Mouse (Mus musculus): ENCODE results near the gene Arhgap28. TPM values are rescaled to one million over a fixed set of nuclear protein-coding genes. Genes with fewer than 3 reads are reported as not detected.

Arhgap28 gene
- polyA plus RNA-seq, 1 experiment from 2014 or later, result 70.4 TPM

DNA sequence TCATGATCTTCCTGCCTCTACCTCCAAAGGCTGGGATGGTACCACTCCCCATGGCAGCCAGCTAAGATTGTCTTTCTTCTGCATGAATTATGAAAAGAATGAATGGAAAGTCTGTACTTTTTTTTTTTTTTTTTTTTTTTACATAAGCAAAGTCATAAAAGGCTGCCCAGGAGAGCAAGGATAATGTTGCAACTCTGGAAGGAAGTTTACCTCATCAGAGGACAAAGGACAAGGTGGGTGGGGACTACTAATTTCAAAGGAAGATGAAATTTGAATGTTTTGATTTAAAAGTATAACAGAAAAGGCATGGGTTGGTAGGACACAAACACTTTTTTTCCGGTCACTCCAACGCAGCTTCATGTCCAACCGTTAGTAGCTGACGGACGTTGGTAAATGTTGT, 107.5 kb downstream of the Arhgap28 start:
- ATAC-seq (ENCODE audit: insufficient read depth), result no peak
- Histone ChIP-seq H3K36me3 (ENCODE audit: insufficient read depth) (peaks cover 73% of the 10 kb centered on the region), H3K27me3 (ENCODE audit: insufficient read depth, low read length) (no peaks in the 10 kb centered on the region), H3K4me1 (ENCODE audit: insufficient read depth) (no peaks in the 10 kb centered on the region), H3K9me3 (ENCODE audit: low read depth, low read length) (no peaks in the 10 kb centered on the region), H3K4me2 (no peak overlapping the region), H3K27ac (ENCODE audit: low read depth) (no peak overlapping the region), H3K4me3 (ENCODE audit: low read depth, low read length) (no peak overlapping the region), H3K9ac (no peak overlapping the region)
- TF ChIP-seq CTCF (IDR thresholded peaks at IDR 0.05; ENCODE audit: low read depth), result no peak
- 80% methylated on average over 5 of the region's 5 CpGs for WGBS
- DNase-seq, result no peak

DNA sequence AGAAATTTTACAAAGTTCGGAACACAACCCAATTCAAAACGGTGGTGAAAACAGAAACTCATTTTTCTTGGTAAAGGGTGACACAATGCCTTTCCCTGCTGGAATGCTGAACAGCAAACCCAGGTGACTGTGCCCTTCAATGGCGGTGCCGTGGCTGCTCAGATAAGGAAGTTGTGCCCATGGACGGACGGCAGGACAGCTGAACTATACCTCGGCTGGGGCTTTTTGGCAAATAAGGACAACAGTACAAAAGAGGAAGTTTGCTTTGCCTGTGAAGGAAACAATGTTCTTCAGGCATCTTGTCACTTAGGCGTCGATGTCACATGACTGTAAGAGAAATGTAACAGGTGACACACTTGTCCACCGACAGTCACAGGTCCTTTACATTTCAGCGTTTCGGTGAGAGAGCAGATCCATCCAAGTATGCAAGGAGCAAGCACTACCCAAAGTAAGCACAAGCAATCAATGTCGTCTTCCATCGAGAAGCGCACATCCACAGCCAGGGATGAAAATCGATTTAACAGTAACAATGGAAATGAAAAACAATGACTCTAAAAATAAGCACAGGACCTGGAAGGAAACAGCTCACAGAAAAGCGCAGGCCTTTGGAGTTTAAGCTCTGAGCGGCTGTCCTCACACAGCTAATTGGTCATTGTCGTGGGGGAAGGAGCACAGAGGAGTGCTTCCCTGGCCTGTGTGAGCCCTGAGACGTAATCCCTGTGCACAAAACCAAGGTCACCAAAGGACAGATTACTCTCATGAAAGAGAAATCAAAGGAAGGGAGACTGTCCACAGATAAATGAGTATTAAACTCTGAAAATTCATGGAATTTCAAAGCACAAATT, 114.2 kb downstream of the Arhgap28 start:
- Histone ChIP-seq H3K36me3 (ENCODE audit: insufficient read depth) (peaks cover 45% of the 10 kb centered on the region), H3K27me3 (ENCODE audit: insufficient read depth, low read length) (no peaks in the 10 kb centered on the region), H3K4me3 (ENCODE audit: low read depth, low read length) (no peak overlapping the region), H3K27ac (ENCODE audit: low read depth) (peak overlapping the region; percentile 54), H3K9me3 (ENCODE audit: low read depth, low read length) (no peaks in the 10 kb centered on the region), H3K9ac (no peak overlapping the region), H3K4me2 (no peak overlapping the region), H3K4me1 (ENCODE audit: insufficient read depth) (no peaks in the 10 kb centered on the region)
- ATAC-seq (ENCODE audit: insufficient read depth), result peak; percentile 44; the same call in 1 of the 2 replicates
- TF ChIP-seq CTCF (IDR thresholded peaks at IDR 0.05; ENCODE audit: low read depth), result no peak
- peak; percentile 47 for DNase-seq
- WGBS, result 57% methylated on average over 20 of the region's 20 CpGs

- no peak for DNase-seq
- no peak overlapping the region for H3K4me3 ChIP-seq (ENCODE audit: low read depth, low read length)
- no peaks in the 10 kb centered on the region for H3K27me3 ChIP-seq (ENCODE audit: insufficient read depth, low read length)
- no peaks in the 10 kb centered on the region for H3K4me1 ChIP-seq (ENCODE audit: insufficient read depth)
- no peak overlapping the region for H3K4me2 ChIP-seq
- ATAC-seq (ENCODE audit: insufficient read depth), result no peak
- no peak overlapping the region for H3K27ac ChIP-seq (ENCODE audit: low read depth)
- H3K36me3 ChIP-seq (ENCODE audit: insufficient read depth), result peaks cover 44% of the 10 kb centered on the region
- no peaks in the 10 kb centered on the region for H3K9me3 ChIP-seq (ENCODE audit: low read depth, low read length)
- TF ChIP-seq CTCF (IDR thresholded peaks at IDR 0.05; ENCODE audit: low read depth), result no peak
- WGBS, result 84% methylated on average over 9 of the region's 9 CpGs
- H3K9ac ChIP-seq, result no peak overlapping the region
These were observed 115.8 kb downstream of the Arhgap28 start for GRCm38 (mm10) chr17:67888081-67888480.

DNA sequence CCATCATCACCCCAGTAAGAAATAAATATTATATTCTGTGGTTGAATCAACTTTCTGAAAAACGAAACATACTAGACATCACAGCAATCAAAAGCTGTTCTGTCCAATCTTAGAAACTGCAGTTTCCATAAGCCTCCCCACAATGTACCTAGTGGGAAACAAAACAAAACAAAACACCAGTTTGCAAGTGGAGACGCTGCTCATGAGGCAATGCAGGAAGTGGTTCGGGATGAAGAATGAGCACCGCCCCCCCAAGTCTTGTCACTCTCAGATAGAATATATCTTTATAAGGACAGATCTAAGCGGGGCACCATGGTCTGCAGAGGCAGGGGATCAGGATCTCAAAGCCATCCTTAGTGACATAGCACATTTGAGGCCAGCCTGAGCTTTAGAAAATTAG, 117.6 kb downstream of the Arhgap28 start:
- H3K4me2 ChIP-seq, result no peak overlapping the region
- H3K9ac ChIP-seq, result no peak overlapping the region
- DNase-seq (peak; percentile 32), ATAC-seq (ENCODE audit: insufficient read depth) (no peak)
- TF ChIP-seq CTCF (IDR thresholded peaks at IDR 0.05; ENCODE audit: low read depth), result no peak
- no peak overlapping the region for H3K4me3 ChIP-seq (ENCODE audit: low read depth, low read length)
- WGBS, result 66% methylated on average over 5 of the region's 5 CpGs
- H3K27me3 ChIP-seq (ENCODE audit: insufficient read depth, low read length), result no peaks in the 10 kb centered on the region
- H3K9me3 ChIP-seq (ENCODE audit: low read depth, low read length), result no peaks in the 10 kb centered on the region
- peaks cover 42% of the 10 kb centered on the region for H3K36me3 ChIP-seq (ENCODE audit: insufficient read depth)
- peak overlapping the region; percentile 47; the same call in 1 of the 2 replicates for H3K27ac ChIP-seq (ENCODE audit: low read depth)
- H3K4me1 ChIP-seq (ENCODE audit: insufficient read depth), result no peaks in the 10 kb centered on the region

GRCm38 (mm10) chr17:67877599-67877998, 126.3 kb downstream of the Arhgap28 start:
- ATAC-seq (ENCODE audit: insufficient read depth) (no peak), DNase-seq (no peak)
- H3K27ac ChIP-seq (ENCODE audit: low read depth), result no peak overlapping the region
- no peak overlapping the region for H3K4me2 ChIP-seq
- peaks cover 72% of the 10 kb centered on the region for H3K36me3 ChIP-seq (ENCODE audit: insufficient read depth)
- H3K4me3 ChIP-seq (ENCODE audit: low read depth, low read length), result no peak overlapping the region
- WGBS, result 69% methylated on average over 12 of the region's 12 CpGs
- TF ChIP-seq CTCF (IDR thresholded peaks at IDR 0.05; ENCODE audit: low read depth), result no peak
- H3K9ac ChIP-seq, result no peak overlapping the region
- H3K27me3 ChIP-seq (ENCODE audit: insufficient read depth, low read length), result no peaks in the 10 kb centered on the region
- no peaks in the 10 kb centered on the region for H3K4me1 ChIP-seq (ENCODE audit: insufficient read depth)
- H3K9me3 ChIP-seq (ENCODE audit: low read depth, low read length), result no peaks in the 10 kb centered on the region

DNA sequence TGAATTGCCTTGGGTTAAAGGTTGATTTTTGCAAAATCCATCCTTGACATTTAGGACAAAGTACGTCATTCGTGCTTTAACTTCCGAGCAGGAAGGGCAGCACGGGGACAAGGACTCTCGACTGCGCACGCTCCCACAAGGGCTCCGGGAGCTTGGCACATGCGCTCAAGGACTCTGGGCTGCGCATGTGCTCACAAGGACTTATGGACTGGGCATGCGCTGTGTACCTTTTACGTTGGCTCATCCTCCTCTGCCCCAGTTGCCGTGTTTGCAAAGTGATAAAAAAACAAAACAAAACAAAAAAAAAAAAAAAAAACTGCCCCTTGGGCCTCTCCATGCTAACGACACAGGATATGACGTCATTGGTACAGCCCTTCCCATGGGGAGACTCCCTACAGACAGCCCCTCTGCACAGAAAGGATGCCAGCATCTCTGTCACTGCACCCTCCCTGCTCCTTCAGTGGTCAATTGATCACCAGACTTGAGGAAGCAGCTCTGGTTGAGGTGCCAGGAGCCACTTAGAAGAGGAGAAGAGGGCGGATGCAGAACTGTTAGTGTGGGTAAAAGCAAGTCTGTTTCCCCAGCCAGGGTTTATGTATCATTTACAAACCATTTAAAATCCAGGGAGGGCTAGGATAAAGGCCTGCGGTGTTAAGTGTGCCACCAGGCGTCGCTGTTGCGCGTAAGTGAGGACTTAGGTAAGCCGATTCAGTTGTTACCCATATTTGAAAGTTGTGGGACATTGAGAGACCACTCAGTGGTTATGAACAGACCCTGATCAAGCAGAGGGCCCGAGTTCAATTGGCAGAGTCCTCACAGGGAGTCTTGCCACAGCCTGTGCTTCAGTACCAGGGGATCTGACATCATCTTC, 134.0 kb downstream of the Arhgap28 start:
- WGBS, result 69% methylated on average over 23 of the region's 23 CpGs
- TF ChIP-seq CTCF (IDR thresholded peaks at IDR 0.05; ENCODE audit: low read depth), result peak; percentile 82
- no peaks in the 10 kb centered on the region for H3K9me3 ChIP-seq (ENCODE audit: low read depth, low read length)
- no peaks in the 10 kb centered on the region for H3K4me1 ChIP-seq (ENCODE audit: insufficient read depth)
- ATAC-seq (ENCODE audit: insufficient read depth), result no peak
- no peak overlapping the region for H3K4me3 ChIP-seq (ENCODE audit: low read depth, low read length)
- H3K27me3 ChIP-seq (ENCODE audit: insufficient read depth, low read length), result no peaks in the 10 kb centered on the region
- no peak overlapping the region for H3K9ac ChIP-seq
- H3K4me2 ChIP-seq, result no peak overlapping the region
- peaks cover 71% of the 10 kb centered on the region for H3K36me3 ChIP-seq (ENCODE audit: insufficient read depth)
- peak; percentile 90 for DNase-seq
- no peak overlapping the region for H3K27ac ChIP-seq (ENCODE audit: low read depth)
